Mouse (Mus musculus) fibroblast of lung, adult 2 months (primary cell): ENCODE measurements around the gene Gm20388.
A peak's percentile ranks its signal among the peaks of the same experiment; 100 is the strongest.

ENCODE experiments used
- DNase-seq: peaks from one replicate; pipeline ENCODE4 v3.0.0-alpha.2; 2011; ENCODE audit warnings: low read depth

Gene Gm20388

GRCm38 (mm10) chr8:120598579-120598978 is 687.9 kb downstream of the Gm20388 start:
- no peak for DNase-seq

- DNase-seq, result no peak
Measured at GRCm38 (mm10) chr8:120599504-120599903, 688.9 kb downstream of the Gm20388 start.

- no peak for DNase-seq
Measured at GRCm38 (mm10) chr8:120602672-120603071, 692.0 kb downstream of the Gm20388 start.

GRCm38 (mm10) chr8:120607460-120607859 is 696.8 kb downstream of the Gm20388 start:
- DNase-seq, result no peak

GRCm38 (mm10) chr8:120607885-120608284 is 697.2 kb downstream of the Gm20388 start:
- DNase-seq, result no peak

- no peak for DNase-seq
Measured at GRCm38 (mm10) chr8:120610824-120611223, 700.2 kb downstream of the Gm20388 start.

- no peak for DNase-seq
Measured at GRCm38 (mm10) chr8:120614491-120614890, 703.9 kb downstream of the Gm20388 start.

GRCm38 (mm10) chr8:120616663-120617626 is 706.3 kb downstream of the Gm20388 start:
- no peak for DNase-seq

GRCm38 (mm10) chr8:120618110-120618509 is 707.5 kb downstream of the Gm20388 start:
- no peak for DNase-seq

- DNase-seq, result no peak
Measured at GRCm38 (mm10) chr8:120619235-120620180, 708.9 kb downstream of the Gm20388 start.

- no peak for DNase-seq
Measured at GRCm38 (mm10) chr8:120620441-120620840, 709.8 kb downstream of the Gm20388 start.

- DNase-seq, result no peak
Measured at GRCm38 (mm10) chr8:120622161-120622560, 711.5 kb downstream of the Gm20388 start.

- DNase-seq, result no peak
Measured at GRCm38 (mm10) chr8:120623608-120624007, 713.0 kb downstream of the Gm20388 start.

GRCm38 (mm10) chr8:120626461-120626860 is 715.8 kb downstream of the Gm20388 start:
- no peak for DNase-seq

- DNase-seq, result no peak
Measured at GRCm38 (mm10) chr8:120627298-120627697, 716.7 kb downstream of the Gm20388 start.

- DNase-seq, result no peak
Measured at GRCm38 (mm10) chr8:120630031-120630430, 719.4 kb downstream of the Gm20388 start.

- DNase-seq, result no peak
Measured at GRCm38 (mm10) chr8:120630848-120631247, 720.2 kb downstream of the Gm20388 start.

GRCm38 (mm10) chr8:120631441-120632375 is 721.1 kb downstream of the Gm20388 start:
- peak; percentile 94 for DNase-seq

GRCm38 (mm10) chr8:120632969-120633664 is 722.5 kb downstream of the Gm20388 start:
- no peak for DNase-seq

- DNase-seq, result no peak
Measured at GRCm38 (mm10) chr8:120633665-120634271, 723.1 kb downstream of the Gm20388 start.
